Mouse (Mus musculus) stomach, postnatal 0 days (tissue): ENCODE data around the gene Bcl2a1b. TPM values are rescaled to one million over a fixed set of nuclear protein-coding genes. Genes with fewer than 3 reads are reported as not detected.

ENCODE experiments used
- ATAC-seq: fragments of 200-750 bp; cut with Nextera tagmentation; 2 replicates; pipeline ENCODE4 v1.8.0; 2017; ENCODE audit not compliant: low FRiP score, low TSS enrichment
- DNase-seq: peaks from one replicate; pipeline ENCODE4 v3.0.0-alpha.2; 2016; ENCODE audit warnings: low spot score
- H3K27ac ChIP-seq: fragments of 300-500 bp; sonication (generic); replicated peaks from 2 replicates; pipeline ENCODE4 v1.5.1; 2014; ENCODE audit warnings: mild to moderate bottlenecking, control low read depth
- H3K27me3 ChIP-seq: fragments of 300-500 bp; sonication (generic); 2 replicates; pipeline ENCODE4 v1.6.1; 2014; ENCODE audit warnings: low read length; ENCODE audit not compliant: control insufficient read depth, insufficient read depth
- H3K36me3 ChIP-seq: fragments of 300-500 bp; sonication (generic); 2 replicates; pipeline ENCODE4 v1.6.1; 2014; ENCODE audit warnings: low read length, mixed read lengths; ENCODE audit not compliant: control insufficient read depth, insufficient read depth
- H3K4me1 ChIP-seq: fragments of 300-500 bp; sonication (generic); replicated peaks from 2 replicates; pipeline ENCODE4 v1.6.1; 2014; ENCODE audit warnings: antibody characterized with exemption; ENCODE audit not compliant: control insufficient read depth, insufficient read depth
- H3K4me2 ChIP-seq: fragments of 300-500 bp; sonication (generic); replicated peaks from 2 replicates; pipeline ENCODE4 v1.6.1; 2014; ENCODE audit warnings: low read depth, mild to moderate bottlenecking, control low read depth, moderate library complexity
- H3K4me3 ChIP-seq: fragments of 300-500 bp; sonication (generic); 2 replicates; pipeline ENCODE4 v1.5.1; 2014; ENCODE audit warnings: low read depth, low read length, control low read depth
- H3K9ac ChIP-seq: fragments of 300-500 bp; sonication (generic); 2 replicates; pipeline ENCODE4 v1.6.1; 2014; ENCODE audit warnings: mild to moderate bottlenecking, low read length, control low read depth, mixed read lengths
- H3K9me3 ChIP-seq: fragments of 300-500 bp; sonication (generic); 2 replicates; pipeline ENCODE4 v1.6.1; 2016; ENCODE audit warnings: low read length; ENCODE audit not compliant: control insufficient read depth
- CTCF ChIP-seq: IDR thresholded peaks from 2 replicates; pipeline ENCODE4 v1.5.1; 2016; ENCODE audit warnings: antibody characterized with exemption, low read depth, mild to moderate bottlenecking, moderate library complexity
- EP300 ChIP-seq: optimal IDR thresholded peaks from 2 replicates; pipeline ENCODE3; 2016; ENCODE audit warnings: antibody characterized with exemption
- WGBS: fragments of 180-500 bp; shearing (Covaris S2); extraction: QIAGEN DNeasy Blood & Tissue Kit; methylation state at CpG from one replicate; pipeline ENCODE4 v1.1.7; 2014; 5-methylcytosine and 5-hydroxymethylcytosine counted together
- polyA plus RNA-seq: library from polyadenylated mRNA; unstranded; fragments of >200 nt; fragmentation: Nextera tagmentation; extraction: Ambion mirVana; gene quantifications from 2 replicates; pipeline ENCODE4 v1.2.1, GENCODE M21; 2015

Bcl2a1b gene
- polyA plus RNA-seq, 1 experiment from 2014 or later = 2.3 TPM

GRCm38 (mm10) chr9:89253400-89253799 lies 54.4 kb downstream of the Bcl2a1b start:
- ATAC-seq (no peak), DNase-seq (no peak)
- Histone ChIP-seq H3K4me2 (no peak overlapping the region), H3K4me1 (no peaks in the 10 kb centered on the region), H3K9ac (no peak overlapping the region), H3K36me3 (no peaks in the 10 kb centered on the region), H3K27ac (no peak overlapping the region), H3K27me3 (no peaks in the 10 kb centered on the region), H3K9me3 (no peaks in the 10 kb centered on the region), H3K4me3 (no peak overlapping the region)
- TF ChIP-seq CTCF = no peak
- TF ChIP-seq EP300 = no peak
- WGBS = 76% methylated on average over 2 of the region's 2 CpGs

GRCm38 (mm10) chr9:89256556-89257335 lies 57.7 kb downstream of the Bcl2a1b start:
- TF ChIP-seq EP300 = no peak
- no peak for TF ChIP-seq CTCF
- H3K27me3 ChIP-seq = no peaks in the 10 kb centered on the region
- no peak overlapping the region for H3K27ac ChIP-seq

More at GRCm38 (mm10) chr9:89256556-89257335, 57.7 kb downstream of the Bcl2a1b start:
- no peak overlapping the region for H3K4me3 ChIP-seq
- H3K9me3 ChIP-seq = no peaks in the 10 kb centered on the region
- no peak for DNase-seq
- no peak overlapping the region for H3K4me2 ChIP-seq
- ATAC-seq = no peak
- H3K36me3 ChIP-seq = no peaks in the 10 kb centered on the region
- no peaks in the 10 kb centered on the region for H3K4me1 ChIP-seq
- H3K9ac ChIP-seq = no peak overlapping the region
- 79% methylated on average over 12 of the region's 12 CpGs for WGBS

Other genes with a start within 250 kb of the Bcl2a1b start
- 0.22 and 0.65 TPM in 2 replicates for gene Bcl2a1a, start 242.3 kb upstream of the Bcl2a1b start, polyA plus RNA-seq
- not detected in 2 replicates for gene Trim43b, start 106.4 kb upstream of the Bcl2a1b start, polyA plus RNA-seq
- 0.50 TPM in 1 of 2 replicates, not detected in the other for gene Gm29094, start 170 bp downstream of the Bcl2a1b start, polyA plus RNA-seq
- gene Mthfs, start 11.5 kb downstream of the Bcl2a1b start, polyA plus RNA-seq = 32.1 and 32.2 TPM in 2 replicates